Mouse (Mus musculus): Measurements from ENCODE around the gene Rtn2. TPM values are rescaled to one million over a fixed set of nuclear protein-coding genes. Genes with fewer than 3 reads are reported as not detected.

The Rtn2 gene
- total RNA-seq, 1 experiment from 2014 or later, result not detected

GRCm38 (mm10) chr7:19295503-19296185 lies 13.2 kb downstream of the Rtn2 start:
- ATAC-seq (replicated peaks; ENCODE audit: insufficient number of reproducible peaks, low FRiP score, low TSS enrichment, poor library complexity, severe bottlenecking), result peak; percentile 77

DNA sequence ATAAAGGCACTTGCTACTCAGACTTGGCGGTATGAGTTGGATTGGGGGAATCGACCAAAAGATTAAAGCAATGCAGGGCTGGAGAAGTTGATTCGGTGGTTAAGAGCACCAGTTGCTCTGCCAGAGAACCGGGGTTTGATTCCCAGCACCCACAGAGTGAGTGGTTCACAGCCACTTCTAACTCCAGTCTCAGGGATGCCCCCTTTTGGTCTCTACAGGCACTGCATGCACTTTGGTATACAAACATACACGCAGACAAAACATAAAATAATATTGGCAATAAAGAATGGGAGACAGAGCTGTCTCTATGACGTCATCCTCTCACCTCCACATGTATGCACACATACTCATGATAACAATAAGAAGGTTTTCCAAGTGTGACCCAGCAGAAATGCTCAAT lies 14.6 kb downstream of the Rtn2 start:
- ATAC-seq (replicated peaks; ENCODE audit: insufficient number of reproducible peaks, low FRiP score, low TSS enrichment, poor library complexity, severe bottlenecking), result no peak

DNA sequence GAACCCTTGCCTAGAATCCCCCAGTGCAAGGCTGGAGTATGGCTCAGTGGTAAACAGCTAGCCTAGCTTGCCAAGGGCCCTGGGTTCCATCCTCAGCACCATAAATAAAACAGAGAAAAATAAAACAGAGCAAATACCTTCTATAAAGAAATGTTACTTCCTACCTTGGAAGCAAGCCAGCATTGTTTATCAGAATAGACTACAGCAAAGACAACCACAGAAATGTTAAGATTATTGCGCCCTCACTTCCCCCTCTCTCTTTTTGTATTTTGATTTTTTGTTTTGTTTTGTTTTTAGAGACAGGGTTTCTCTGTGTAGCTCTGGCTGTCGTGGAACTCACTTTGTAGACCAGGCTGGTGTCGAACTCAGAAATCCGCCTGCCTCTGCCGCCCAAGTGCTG lies 15.4 kb downstream of the Rtn2 start:
- no peak for ATAC-seq (replicated peaks; ENCODE audit: insufficient number of reproducible peaks, low FRiP score, low TSS enrichment, poor library complexity, severe bottlenecking)

- ATAC-seq (replicated peaks; ENCODE audit: insufficient number of reproducible peaks, low FRiP score, low TSS enrichment, poor library complexity, severe bottlenecking), result no peak
Measured at GRCm38 (mm10) chr7:19299194-19299593, 16.8 kb downstream of the Rtn2 start.

DNA sequence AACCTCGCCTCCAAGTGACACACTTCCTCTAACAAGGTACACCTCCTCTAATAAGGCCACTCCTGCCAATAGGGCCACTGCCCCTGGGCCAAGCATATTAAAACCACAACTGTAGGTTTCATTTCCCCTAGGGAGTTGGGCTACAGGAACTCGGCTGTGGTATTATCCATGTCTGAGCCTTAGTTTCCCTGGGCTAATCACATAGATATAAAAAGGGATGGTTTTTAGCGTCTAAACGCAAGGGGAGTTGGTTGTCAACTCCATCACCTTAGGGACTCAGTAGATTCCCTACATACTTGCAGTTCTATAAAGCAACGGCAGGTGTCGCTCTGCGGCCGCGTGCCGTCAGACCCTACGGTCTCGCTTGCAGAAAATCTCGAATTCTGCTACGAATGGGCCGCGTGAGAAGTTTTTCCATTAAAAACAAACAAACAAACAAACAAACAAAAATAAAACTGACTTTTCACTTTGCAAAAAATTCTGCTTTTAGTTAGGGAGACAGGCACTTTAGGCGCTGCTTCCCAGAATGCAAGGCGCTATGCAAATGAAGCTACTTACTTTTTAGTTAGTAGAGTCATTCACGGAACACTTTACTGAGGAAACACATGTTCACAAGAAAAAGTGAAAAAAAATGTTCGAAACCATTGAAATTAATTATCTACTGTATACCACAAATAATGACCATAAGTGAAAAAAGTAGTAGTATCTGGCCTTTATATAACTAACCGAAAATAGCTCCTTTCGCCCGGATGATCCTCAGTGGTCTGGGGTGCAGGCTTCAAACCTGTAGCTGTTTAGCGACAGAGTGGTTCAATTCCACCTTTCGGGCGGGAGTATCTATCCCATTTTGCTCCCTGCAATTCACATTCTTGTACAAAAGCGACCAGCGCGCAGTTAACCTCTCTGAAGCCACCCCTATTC lies 18.3 kb downstream of the Rtn2 start:
- ATAC-seq (replicated peaks; ENCODE audit: insufficient number of reproducible peaks, low FRiP score, low TSS enrichment, poor library complexity, severe bottlenecking), result peak; percentile 45

- no peak for ATAC-seq (replicated peaks; ENCODE audit: insufficient number of reproducible peaks, low FRiP score, low TSS enrichment, poor library complexity, severe bottlenecking)
Measured at GRCm38 (mm10) chr7:19301461-19302263, 19.2 kb downstream of the Rtn2 start.

DNA sequence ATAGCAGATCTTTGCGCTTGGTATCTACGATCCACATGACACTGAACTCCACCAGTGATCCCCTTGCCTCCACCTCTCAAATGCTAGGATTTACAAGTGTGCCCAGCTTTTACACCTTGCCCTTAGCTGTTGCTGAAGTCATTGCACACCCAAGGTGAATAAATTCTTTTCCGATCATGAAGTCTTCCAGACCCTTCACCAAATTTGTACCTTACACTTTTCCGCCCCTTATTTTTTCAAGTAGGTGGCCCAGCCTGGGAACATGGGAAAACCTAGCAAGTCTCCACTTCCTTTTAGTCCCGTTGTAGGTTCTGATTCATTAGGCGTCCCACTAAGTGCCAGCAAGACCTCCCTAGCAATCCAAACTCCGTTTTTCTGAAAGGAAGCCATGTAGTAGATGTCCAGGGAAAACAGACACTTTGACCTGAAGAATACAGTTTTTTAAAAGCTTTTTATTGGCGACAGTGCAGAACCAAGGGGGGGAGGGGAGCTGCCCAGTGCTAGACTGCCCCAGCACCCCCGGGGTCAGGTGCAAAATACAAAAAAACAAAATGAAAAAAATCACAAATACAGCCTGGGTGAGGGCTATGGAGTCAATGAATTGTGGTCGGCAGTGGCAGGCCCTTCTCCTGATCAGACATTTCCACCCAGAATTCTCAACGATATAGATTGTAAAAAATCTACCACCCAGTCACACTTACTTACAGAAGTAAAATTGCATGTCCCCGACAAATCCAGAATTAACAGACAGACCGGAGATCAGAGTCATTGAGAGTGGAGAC lies 20.0 kb downstream of the Rtn2 start:
- ATAC-seq (replicated peaks; ENCODE audit: insufficient number of reproducible peaks, low FRiP score, low TSS enrichment, poor library complexity, severe bottlenecking), result no peak

GRCm38 (mm10) chr7:19303046-19303305 lies 20.6 kb downstream of the Rtn2 start:
- no peak for ATAC-seq (replicated peaks; ENCODE audit: insufficient number of reproducible peaks, low FRiP score, low TSS enrichment, poor library complexity, severe bottlenecking)

DNA sequence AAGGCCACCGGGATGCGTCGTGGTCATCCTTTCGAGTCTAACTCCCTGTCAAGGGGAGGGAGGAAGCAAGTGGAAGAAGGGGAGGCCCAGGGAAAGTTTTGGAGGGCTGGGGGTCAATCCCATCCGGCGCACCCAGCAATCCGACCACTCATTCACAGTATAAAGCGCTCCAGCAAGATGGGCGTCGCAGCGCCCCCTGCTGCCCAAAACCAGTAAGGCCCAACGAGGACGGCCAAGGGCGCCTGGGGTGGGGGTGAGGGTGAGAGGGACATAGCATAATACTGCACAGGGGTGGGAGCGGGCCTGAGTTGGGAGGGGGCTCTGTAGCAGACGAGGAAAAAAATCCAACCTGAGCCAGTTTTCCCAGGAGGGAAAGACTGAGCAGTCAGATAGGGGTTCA lies 21.3 kb downstream of the Rtn2 start:
- ATAC-seq (replicated peaks; ENCODE audit: insufficient number of reproducible peaks, low FRiP score, low TSS enrichment, poor library complexity, severe bottlenecking), result 0 out of 2 replicates have a peak, but pooled peaks have one; percentile 24

DNA sequence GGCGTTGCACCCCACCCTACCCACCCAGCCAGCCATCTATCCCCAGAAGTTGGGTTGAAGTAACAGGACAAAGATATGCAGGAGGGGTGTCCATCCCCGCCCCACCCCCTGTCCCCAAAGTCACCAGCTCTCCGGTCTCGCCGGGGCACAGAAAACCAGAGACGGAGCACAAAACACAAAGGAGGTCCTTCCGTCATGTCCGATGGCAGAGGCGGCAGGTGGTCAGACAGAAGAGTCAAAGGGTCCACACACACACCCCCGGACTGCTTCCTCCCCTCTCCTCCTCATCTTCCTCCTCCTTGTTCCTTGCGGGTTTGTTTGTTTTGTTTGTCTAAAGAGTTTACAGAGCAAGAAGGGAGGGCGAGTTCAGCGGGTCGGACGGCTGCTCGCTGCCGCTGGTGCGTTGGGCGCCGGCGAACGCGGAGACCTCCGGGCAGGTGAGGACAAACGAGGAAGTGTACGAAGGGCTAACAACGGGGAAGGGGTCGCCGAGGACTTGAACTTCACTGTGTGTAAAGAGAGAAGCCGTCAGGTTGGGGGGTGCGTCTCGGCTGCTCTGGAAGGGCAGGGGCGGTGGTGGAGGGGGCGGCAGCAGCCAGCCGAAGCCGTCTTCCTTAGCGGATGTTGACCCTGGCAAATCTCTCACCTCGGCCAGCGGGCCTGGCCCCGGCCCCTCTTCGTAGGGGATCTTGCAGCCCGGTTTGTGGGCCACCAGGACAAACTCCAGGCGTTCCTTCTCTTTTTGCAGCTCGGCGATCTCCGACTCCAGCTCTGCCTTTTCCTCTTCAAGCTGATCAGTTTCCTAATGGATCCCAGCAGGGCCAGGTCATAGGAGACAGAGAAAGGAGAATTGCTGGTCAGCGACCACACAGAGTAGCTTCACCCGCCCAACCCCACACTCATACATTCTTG lies 22.3 kb downstream of the Rtn2 start:
- ATAC-seq (replicated peaks; ENCODE audit: insufficient number of reproducible peaks, low FRiP score, low TSS enrichment, poor library complexity, severe bottlenecking), result no peak

DNA sequence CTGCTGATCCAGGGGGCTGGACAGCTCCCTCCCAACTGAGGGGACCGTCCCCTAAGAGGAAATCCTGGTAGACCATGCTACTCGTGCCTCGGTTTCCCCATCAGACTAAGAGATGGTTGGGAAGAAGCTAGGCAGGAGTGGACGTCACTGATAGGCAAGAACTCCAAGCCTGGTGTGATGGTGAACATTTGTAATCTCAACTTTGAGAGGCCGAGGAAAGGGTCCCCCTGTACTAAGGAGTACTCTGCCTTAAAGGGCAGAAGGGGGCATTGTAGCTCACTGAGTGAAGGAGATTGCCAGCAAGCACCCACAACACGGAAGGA lies 22.9 kb downstream of the Rtn2 start:
- ATAC-seq (replicated peaks; ENCODE audit: insufficient number of reproducible peaks, low FRiP score, low TSS enrichment, poor library complexity, severe bottlenecking), result no peak

DNA sequence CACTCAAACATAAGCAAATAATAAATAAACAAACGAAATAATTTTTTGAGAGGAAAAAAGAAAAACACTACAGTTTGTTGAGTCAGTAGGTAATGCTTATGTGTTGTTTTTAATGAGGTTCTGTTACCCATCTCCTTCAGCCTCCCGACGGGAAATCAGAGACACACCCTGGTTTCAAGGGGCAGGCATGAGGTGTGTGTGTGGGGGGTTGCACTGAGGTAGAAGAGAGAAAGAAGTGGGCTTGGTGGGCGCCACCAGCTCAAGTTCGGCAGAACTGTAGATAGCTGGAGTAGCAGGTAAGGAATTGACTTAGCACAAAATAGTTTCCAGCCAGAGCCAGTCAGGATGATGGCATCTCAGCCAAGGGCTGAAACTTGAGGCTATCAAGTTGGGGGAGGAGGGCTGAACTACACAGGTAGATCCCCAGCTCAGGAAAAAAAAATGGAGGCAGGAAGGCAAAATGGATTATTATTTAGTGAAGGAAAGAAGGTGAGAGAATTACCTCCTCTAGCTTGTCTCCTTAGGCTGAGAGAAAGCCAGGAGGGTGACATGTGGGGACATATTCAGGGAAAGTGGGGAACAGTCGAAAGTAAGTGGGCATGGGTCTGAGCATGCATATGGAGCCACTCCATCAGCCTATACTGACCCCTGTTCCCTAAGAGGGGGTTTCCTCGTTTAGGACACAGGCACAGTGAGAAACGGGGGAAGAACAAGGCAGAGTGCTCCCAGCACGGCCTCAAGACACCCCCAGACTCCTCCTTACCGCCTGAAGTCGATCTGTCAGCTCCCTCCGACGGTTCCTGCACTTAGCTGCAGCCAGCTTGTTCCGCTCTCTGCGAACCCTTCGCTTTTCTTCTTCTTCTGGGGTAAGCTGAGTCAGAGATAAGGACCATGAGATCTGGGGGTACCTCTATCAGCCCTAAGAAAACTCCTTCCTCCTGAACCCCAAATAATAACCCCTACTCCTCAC lies 23.7 kb downstream of the Rtn2 start:
- ATAC-seq (replicated peaks; ENCODE audit: insufficient number of reproducible peaks, low FRiP score, low TSS enrichment, poor library complexity, severe bottlenecking), result no peak

DNA sequence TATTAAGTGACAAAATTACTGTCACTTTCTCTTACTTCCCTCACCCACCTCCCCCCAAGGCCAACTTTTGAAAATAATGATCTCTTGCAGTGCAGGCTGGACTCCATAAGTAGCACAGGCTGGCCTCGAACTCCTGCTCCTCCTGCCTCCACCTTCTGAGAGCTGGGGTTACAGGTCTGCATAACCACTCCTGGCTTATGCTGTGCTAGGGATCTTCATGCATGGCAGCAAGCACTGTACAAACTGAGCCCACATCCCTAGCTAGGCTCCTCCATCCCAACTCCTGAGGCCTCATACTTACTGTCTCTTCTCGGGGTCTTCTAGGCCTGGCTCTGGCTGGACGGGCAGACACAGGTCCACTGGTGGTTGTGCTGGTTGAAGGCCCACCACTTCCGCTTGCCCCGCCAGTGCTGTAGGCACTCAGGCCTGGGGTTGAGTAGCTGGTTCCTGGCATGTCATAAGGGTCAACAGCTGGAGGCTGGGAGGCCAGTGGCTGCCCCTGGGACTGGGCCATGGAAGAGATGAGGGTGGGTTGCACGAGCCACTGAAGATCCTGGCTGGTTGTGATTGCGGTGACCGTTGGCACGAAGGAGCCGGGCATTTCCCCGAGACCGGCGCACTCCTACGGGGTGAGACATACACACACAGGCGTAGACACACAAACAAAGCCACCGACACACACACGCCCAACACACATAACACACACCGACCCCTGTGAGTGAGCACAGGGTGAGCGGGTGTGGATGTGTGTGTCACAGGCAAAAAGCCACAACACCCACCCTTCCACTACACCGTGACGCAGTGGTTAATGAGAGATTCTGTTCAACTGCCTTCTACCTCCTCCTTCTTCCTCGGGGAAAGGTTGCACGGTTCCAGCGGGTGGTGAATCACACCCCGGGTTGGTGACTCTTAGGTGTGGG lies 24.7 kb downstream of the Rtn2 start:
- ATAC-seq (replicated peaks; ENCODE audit: insufficient number of reproducible peaks, low FRiP score, low TSS enrichment, poor library complexity, severe bottlenecking), result no peak

GRCm38 (mm10) chr7:19307739-19308453 lies 25.5 kb downstream of the Rtn2 start:
- ATAC-seq (replicated peaks; ENCODE audit: insufficient number of reproducible peaks, low FRiP score, low TSS enrichment, poor library complexity, severe bottlenecking), result no peak; the same call in 1 of the 2 replicates

Data from monocyte, adult 5-6 weeks (primary cell).